Mouse (Mus musculus) stomach, postnatal 0 days (tissue): Measurements from ENCODE around the gene Lsamp. TPM values are rescaled to one million over a fixed set of nuclear protein-coding genes. Genes with fewer than 3 reads are reported as not detected.

Source experiments
- ATAC-seq: fragments of 200-750 bp; cut with Nextera tagmentation; 2 replicates; pipeline ENCODE4 v1.8.0; 2017; ENCODE audit not compliant: low FRiP score, low TSS enrichment
- DNase-seq: peaks from one replicate; pipeline ENCODE4 v3.0.0-alpha.2; 2016; ENCODE audit warnings: low spot score
- H3K27ac ChIP-seq: fragments of 300-500 bp; sonication (generic); replicated peaks from 2 replicates; pipeline ENCODE4 v1.5.1; 2014; ENCODE audit warnings: mild to moderate bottlenecking, control low read depth
- H3K27me3 ChIP-seq: fragments of 300-500 bp; sonication (generic); 2 replicates; pipeline ENCODE4 v1.6.1; 2014; ENCODE audit warnings: low read length; ENCODE audit not compliant: control insufficient read depth, insufficient read depth
- H3K36me3 ChIP-seq: fragments of 300-500 bp; sonication (generic); 2 replicates; pipeline ENCODE4 v1.6.1; 2014; ENCODE audit warnings: low read length, mixed read lengths; ENCODE audit not compliant: control insufficient read depth, insufficient read depth
- H3K4me1 ChIP-seq: fragments of 300-500 bp; sonication (generic); replicated peaks from 2 replicates; pipeline ENCODE4 v1.6.1; 2014; ENCODE audit warnings: antibody characterized with exemption; ENCODE audit not compliant: control insufficient read depth, insufficient read depth
- H3K4me2 ChIP-seq: fragments of 300-500 bp; sonication (generic); replicated peaks from 2 replicates; pipeline ENCODE4 v1.6.1; 2014; ENCODE audit warnings: low read depth, mild to moderate bottlenecking, control low read depth, moderate library complexity
- H3K4me3 ChIP-seq: fragments of 300-500 bp; sonication (generic); 2 replicates; pipeline ENCODE4 v1.5.1; 2014; ENCODE audit warnings: low read depth, low read length, control low read depth
- H3K9ac ChIP-seq: fragments of 300-500 bp; sonication (generic); 2 replicates; pipeline ENCODE4 v1.6.1; 2014; ENCODE audit warnings: mild to moderate bottlenecking, low read length, control low read depth, mixed read lengths
- H3K9me3 ChIP-seq: fragments of 300-500 bp; sonication (generic); 2 replicates; pipeline ENCODE4 v1.6.1; 2016; ENCODE audit warnings: low read length; ENCODE audit not compliant: control insufficient read depth
- CTCF ChIP-seq: IDR thresholded peaks from 2 replicates; pipeline ENCODE4 v1.5.1; 2016; ENCODE audit warnings: antibody characterized with exemption, low read depth, mild to moderate bottlenecking, moderate library complexity
- EP300 ChIP-seq: optimal IDR thresholded peaks from 2 replicates; pipeline ENCODE3; 2016; ENCODE audit warnings: antibody characterized with exemption
- WGBS: fragments of 180-500 bp; shearing (Covaris S2); extraction: QIAGEN DNeasy Blood & Tissue Kit; methylation state at CpG from one replicate; pipeline ENCODE4 v1.1.7; 2014; 5-methylcytosine and 5-hydroxymethylcytosine counted together
- polyA plus RNA-seq: library from polyadenylated mRNA; unstranded; fragments of >200 nt; fragmentation: Nextera tagmentation; extraction: Ambion mirVana; gene quantifications from 2 replicates; pipeline ENCODE4 v1.2.1, GENCODE M21; 2015

The Lsamp gene
- polyA plus RNA-seq: 2.8 TPM in 2 replicates

DNA sequence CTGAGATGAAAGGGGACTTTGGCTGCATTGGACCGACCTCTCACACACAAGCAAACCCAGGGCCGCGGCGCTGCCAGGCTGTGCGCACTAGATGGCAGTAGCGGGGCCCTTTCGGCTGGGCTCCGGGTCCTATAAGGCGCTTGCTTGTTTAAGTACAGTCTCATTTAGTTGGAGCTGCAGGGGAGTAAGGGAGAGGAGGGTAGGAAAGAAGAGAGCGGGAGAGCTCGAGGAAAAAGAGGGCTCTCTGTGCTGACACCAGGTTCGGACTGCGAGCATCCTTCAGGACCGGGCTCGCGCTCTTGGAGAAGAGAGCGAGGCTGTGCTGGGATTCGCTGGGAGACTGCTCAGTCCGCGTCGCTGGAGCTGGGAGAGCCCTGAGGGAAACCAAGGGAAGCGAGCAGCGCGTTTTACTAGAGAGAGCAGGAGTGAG is at the start of gene Lsamp:
TSS of gene Lsamp (plus strand) at position 157 of the 430 bp plus-strand sequence.
- whole genome bisulfite sequencing: under 1% methylated on average over 24 of the region's 24 CpGs
- no peak within 1 kb of the TSS; the same call in 1 of the 2 replicates for H3K9ac ChIP-seq
- no peaks in the 10 kb centered on the region for H3K27me3 ChIP-seq
- H3K4me1 ChIP-seq: no peaks in the 10 kb centered on the region
- ATAC-seq (peak; percentile 66), DNase-seq (peak; percentile 66)
- no peak within 1 kb of the TSS for H3K27ac ChIP-seq
- H3K4me3 ChIP-seq: peak within 1 kb of the TSS; percentile 43
- H3K9me3 ChIP-seq: no peaks in the 10 kb centered on the region
- H3K4me2 ChIP-seq: peak within 1 kb of the TSS; percentile 76
- TF ChIP-seq EP300 (no peak), CTCF (peak; percentile 81)
- H3K36me3 ChIP-seq: no peaks in the 10 kb centered on the region

GRCm38 (mm10) chr16:39957686-39958085 is 26.5 kb upstream of the Lsamp start:
- DNase-seq (no peak), ATAC-seq (no peak)
- Histone ChIP-seq H3K9ac (no peak overlapping the region), H3K4me2 (no peak overlapping the region), H3K36me3 (no peaks in the 10 kb centered on the region), H3K4me3 (no peak overlapping the region), H3K27me3 (no peaks in the 10 kb centered on the region), H3K4me1 (no peaks in the 10 kb centered on the region), H3K27ac (no peak overlapping the region), H3K9me3 (no peaks in the 10 kb centered on the region)
- 85% methylated on average over 2 of the region's 2 CpGs for WGBS
- TF ChIP-seq CTCF (no peak), EP300 (no peak)

GRCm38 (mm10) chr16:39972712-39973111 is 11.4 kb upstream of the Lsamp start:
- H3K4me3 ChIP-seq: no peak overlapping the region
- no peak for DNase-seq

GRCm38 (mm10) chr16:39984635-39985291 is 602 bp downstream of the Lsamp start:
- no peak overlapping the region for H3K27ac ChIP-seq
- peak; percentile 15 for DNase-seq
- peak; percentile 45; the same call in 1 of the 2 replicates for ATAC-seq
- H3K4me1 ChIP-seq: no peaks in the 10 kb centered on the region
- peak overlapping the region; percentile 76 for H3K4me2 ChIP-seq
- H3K36me3 ChIP-seq: no peaks in the 10 kb centered on the region
- H3K9ac ChIP-seq: no peak overlapping the region; the same call in 1 of the 2 replicates
- H3K4me3 ChIP-seq: peak overlapping the region; percentile 43
- H3K9me3 ChIP-seq: no peaks in the 10 kb centered on the region
- under 1% methylated on average over 28 of the region's 29 CpGs for WGBS
- TF ChIP-seq CTCF (no peak), EP300 (no peak)
- no peaks in the 10 kb centered on the region for H3K27me3 ChIP-seq

More at GRCm38 (mm10) chr16:39972712-39973111, 11.4 kb upstream of the Lsamp start:
- no peak for ATAC-seq
- no peaks in the 10 kb centered on the region for H3K27me3 ChIP-seq
- H3K27ac ChIP-seq: no peak overlapping the region
- no peak overlapping the region for H3K9ac ChIP-seq
- no peaks in the 10 kb centered on the region for H3K4me1 ChIP-seq
- no peak overlapping the region for H3K4me2 ChIP-seq
- no peaks in the 10 kb centered on the region for H3K9me3 ChIP-seq
- H3K36me3 ChIP-seq: no peaks in the 10 kb centered on the region
- TF ChIP-seq CTCF: no peak
- TF ChIP-seq EP300: no peak
- 62% methylated on average over 1 of the region's 1 CpGs for WGBS

DNA sequence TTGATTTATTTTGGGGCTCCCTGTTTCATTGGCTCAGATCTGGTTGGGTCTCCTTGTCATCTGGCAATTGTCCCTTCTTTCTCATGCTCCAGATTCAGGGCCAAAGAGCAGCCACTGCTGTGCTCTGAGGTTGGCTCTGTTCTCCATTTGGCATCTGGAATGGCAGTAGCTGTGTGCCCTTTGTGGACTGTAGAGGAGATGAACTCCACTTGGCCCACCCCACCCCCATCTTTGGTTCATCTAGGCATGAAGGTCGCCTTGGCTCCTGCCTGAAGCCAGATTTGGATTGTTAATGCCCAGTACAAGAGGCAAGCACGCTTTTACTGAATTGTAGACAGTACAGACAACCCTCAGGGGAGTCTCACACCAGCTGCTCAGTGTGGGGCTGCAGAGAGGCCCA is 4.3 kb downstream of the Lsamp start:
- no peak overlapping the region for H3K4me2 ChIP-seq
- DNase-seq: no peak
- ATAC-seq: no peak

DNA sequence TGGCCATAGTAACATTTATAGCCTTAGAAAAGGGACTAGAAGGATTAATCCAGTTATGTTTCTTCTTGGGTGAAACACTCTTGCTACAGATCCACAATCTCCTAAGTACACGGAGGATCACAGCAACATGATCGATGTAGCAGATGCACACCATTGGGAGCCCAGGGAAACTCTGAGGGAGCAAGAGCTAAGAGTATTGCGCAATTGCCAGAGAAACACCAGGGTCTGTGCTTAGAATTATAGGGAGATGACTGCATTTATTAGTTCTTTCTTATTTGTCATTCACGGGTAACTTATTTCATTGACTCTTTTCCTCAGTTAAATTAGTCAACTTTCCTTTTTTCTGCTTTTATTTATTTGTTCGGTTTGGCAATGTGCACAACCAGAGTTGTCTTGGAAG is 10.7 kb downstream of the Lsamp start:
- 78% methylated on average over 5 of the region's 5 CpGs for WGBS
- H3K4me1 ChIP-seq: no peaks in the 10 kb centered on the region
- no peak overlapping the region for H3K4me2 ChIP-seq
- H3K9ac ChIP-seq: no peak overlapping the region
- TF ChIP-seq EP300 (no peak), CTCF (no peak)
- ATAC-seq (no peak), DNase-seq (no peak)
- H3K9me3 ChIP-seq: no peaks in the 10 kb centered on the region
- H3K27me3 ChIP-seq: no peaks in the 10 kb centered on the region
- no peak overlapping the region for H3K4me3 ChIP-seq
- no peak overlapping the region for H3K27ac ChIP-seq
- no peaks in the 10 kb centered on the region for H3K36me3 ChIP-seq

More for the DNA sequence above, 4.3 kb downstream of the Lsamp start:
- WGBS: 52% methylated on average over 2 of the region's 2 CpGs
- Histone ChIP-seq H3K27ac (no peak overlapping the region), H3K9me3 (no peaks in the 10 kb centered on the region), H3K4me1 (no peaks in the 10 kb centered on the region), H3K27me3 (no peaks in the 10 kb centered on the region), H3K36me3 (no peaks in the 10 kb centered on the region), H3K9ac (no peak overlapping the region), H3K4me3 (no peak overlapping the region)
- TF ChIP-seq CTCF: no peak
- TF ChIP-seq EP300: no peak
